Mouse (Mus musculus): ENCODE data around the gene Prss30.

DNA sequence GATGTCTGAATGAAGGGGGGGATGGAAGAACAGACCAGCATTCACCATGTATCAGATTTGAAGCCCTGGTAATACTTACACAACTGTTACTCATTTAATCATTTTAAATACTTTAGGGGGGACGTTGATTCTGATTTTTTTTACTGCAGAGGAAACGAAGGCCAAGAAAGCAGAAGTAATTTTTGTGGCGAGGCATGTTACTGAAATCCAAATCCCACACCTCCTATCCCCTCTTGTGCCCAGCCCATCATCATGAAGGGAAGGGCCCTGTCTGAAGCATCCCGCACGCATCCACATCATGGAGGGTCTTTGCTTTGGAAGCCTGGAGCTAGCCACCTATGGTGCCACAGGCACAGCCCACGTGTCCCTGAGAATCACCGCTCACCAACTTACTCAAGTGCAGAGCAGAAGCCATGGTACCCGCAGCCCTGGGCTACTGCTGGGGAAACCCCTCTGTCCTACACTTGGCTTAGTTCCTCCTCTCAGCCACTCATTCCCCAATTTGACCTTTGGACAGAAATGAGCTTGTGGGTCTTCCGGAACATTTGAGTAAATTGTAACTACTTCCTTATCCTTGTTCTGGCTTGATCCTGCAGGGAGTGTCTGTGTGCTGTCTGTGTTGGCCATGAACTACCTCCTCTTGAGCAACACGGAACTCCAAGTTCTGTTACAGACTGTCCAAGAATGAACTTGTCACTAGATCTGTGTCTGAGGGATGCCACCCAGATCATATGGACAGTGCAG is 13.5 kb downstream of the Prss30 start:
- TF ChIP-seq POLR2A (IDR thresholded peaks at IDR 0.05; ENCODE audit: insufficient read depth, low read depth, low read length) = no peak
- no peak for TF ChIP-seq CTCF (IDR thresholded peaks at IDR 0.05; ENCODE audit: insufficient read depth, low read depth, low read length)

All from olfactory bulb, adult 2 months (tissue).